9 mouse cellular contexts compared by ENCODE assay signal in genomic region chr4:32530921-32531846, GRCm38 (mm10).
DNase-seq lines count a peak whose midpoint lies in the region; ATAC-seq and TF ChIP-seq lines count a peak whose summit lies in the region.
"Had no signal": no experiment of that assay in that cellular context is flagged by ENCODE, and none has a peak within 500 bp of the region (broad histone marks: within the 10 kb centered on the region; RNA-seq: fewer than 3 reads in every experiment).

No protein-coding gene starts in this region.

- H3K4me3 ChIP-seq in forebrain, postnatal 0 days (ENCODE audit: low read depth, low read length): peak overlapping the region; percentile 20
- H3K4me3 ChIP-seq in hindbrain, embryonic 12.5 days: peak overlapping the region; percentile 10
- H3K4me3 ChIP-seq in midbrain, embryonic 10.5 days: peak overlapping the region; percentile 34

- H3K9me3 ChIP-seq in forebrain, postnatal 0 days (ENCODE audit: low read length): no peaks in the 10 kb centered on the region
- no peaks in the 10 kb centered on the region for H3K9me3 ChIP-seq in hindbrain, embryonic 12.5 days (replicated peaks)
- no peaks in the 10 kb centered on the region for H3K9me3 ChIP-seq in midbrain, embryonic 10.5 days (replicated peaks)

- peak overlapping the region; percentile 45 for H3K4me2 ChIP-seq in forebrain, postnatal 0 days (ENCODE audit: low read depth)
- H3K4me2 ChIP-seq in hindbrain, embryonic 12.5 days (replicated peaks): peak overlapping the region; percentile 53

- no peaks in the 10 kb centered on the region for H3K36me3 ChIP-seq in forebrain, postnatal 0 days (ENCODE audit: insufficient read depth)
- H3K36me3 ChIP-seq in hindbrain, embryonic 12.5 days: no peaks in the 10 kb centered on the region
- H3K36me3 ChIP-seq in midbrain, embryonic 10.5 days: no peaks in the 10 kb centered on the region

- DNase-seq in urinary bladder, postnatal 14 days (ENCODE audit: low spot score): peak; percentile 37
- DNase-seq in urinary bladder, postnatal 10 days (ENCODE audit: low spot score): no peak
- peak; percentile 80 for DNase-seq in forebrain, postnatal 0 days
- DNase-seq in layer of hippocampus, postnatal 14 days (ENCODE audit: low spot score in 2 of 2): peak; percentile 57 to 73
- peak; percentile 39 for DNase-seq in midbrain, embryonic 10.5 days (ENCODE audit: low spot score)
- DNase-seq in testis, postnatal 14 days (ENCODE audit: low spot score): no peak
- no peak for DNase-seq in urinary bladder, adult 2 months (ENCODE audit: low spot score)

- H3K9ac ChIP-seq in forebrain, postnatal 0 days: peak overlapping the region; percentile 42
- H3K9ac ChIP-seq in hindbrain, embryonic 12.5 days: peak overlapping the region; percentile 50

- peaks cover 30% of the 10 kb centered on the region for H3K4me1 ChIP-seq in forebrain, postnatal 0 days (ENCODE audit: insufficient read depth)
- peaks cover 77% of the 10 kb centered on the region for H3K4me1 ChIP-seq in hindbrain, embryonic 12.5 days
- H3K4me1 ChIP-seq in midbrain, embryonic 10.5 days: peaks cover 65% of the 10 kb centered on the region

- peak overlapping the region; percentile 76 for H3K27ac ChIP-seq in forebrain, postnatal 0 days (ENCODE audit: low read depth, low read length)
- H3K27ac ChIP-seq in hindbrain, embryonic 12.5 days: peak overlapping the region; percentile 94
- H3K27ac ChIP-seq in midbrain, embryonic 10.5 days (replicated peaks): peak overlapping the region; percentile 83

- H3K27me3 ChIP-seq in forebrain, postnatal 0 days (ENCODE audit: insufficient read depth, low read length): no peaks in the 10 kb centered on the region
- no peaks in the 10 kb centered on the region for H3K27me3 ChIP-seq in hindbrain, embryonic 12.5 days
- H3K27me3 ChIP-seq in midbrain, embryonic 10.5 days (ENCODE audit: low read depth, poor library complexity, severe bottlenecking): no peaks in the 10 kb centered on the region
- H3K27me3 ChIP-seq: Patski had no signal

- 5% methylated on average over 28 of the region's 28 CpGs for WGBS in forebrain, postnatal 0 days
- WGBS in hindbrain, embryonic 12.5 days: 12% methylated on average over 28 of the region's 28 CpGs
- 49% methylated on average over 28 of the region's 28 CpGs for WGBS in midbrain, embryonic 10.5 days

- no peak for TF ChIP-seq CTCF in forebrain, postnatal 0 days (IDR thresholded peaks at IDR 0.05; ENCODE audit: low read depth)

- peak; percentile 77 for ATAC-seq in forebrain, postnatal 0 days
- peak; percentile 91 for ATAC-seq in hindbrain, embryonic 12.5 days (ENCODE audit: low FRiP score)
- ATAC-seq: Patski had no signal

Comparison
In these comparisons a context has a peak if more than half of its experiments do, and no peak if none do; other contexts are left out.
1. DNase-seq: peak in urinary bladder, postnatal 14 days (single experiment), forebrain, postnatal 0 days (single experiment), layer of hippocampus, postnatal 14 days (2 of 2) and midbrain, embryonic 10.5 days (single experiment); none in urinary bladder, postnatal 10 days (single experiment), testis, postnatal 14 days (single experiment) and urinary bladder, adult 2 months (single experiment).
2. Peak in every context shown above with its lines, with median percentiles within 50 percentile points of each other: H3K27ac ChIP-seq and H3K4me3 ChIP-seq.